Mouse (Mus musculus): ENCODE results near the gene Zbtb38.

- TF ChIP-seq CTCF (IDR thresholded peaks at IDR 0.05; ENCODE audit: control insufficient read depth, insufficient read depth, low read length) (no peak), POLR2A (IDR thresholded peaks at IDR 0.05; ENCODE audit: borderline replicate concordance, control insufficient read depth, low read depth, low read length) (no peak)
These were observed 38.9 kb downstream of the Zbtb38 start for GRCm38 (mm10) chr9:96713472-96714390.
